ENCODE assay signal across 9 mouse cellular contexts in genomic region chr16:4979755-4980380, GRCm38 (mm10). TPM values are rescaled to one million over a fixed set of nuclear protein-coding genes. Genes with fewer than 3 reads are reported as not detected.
DNase-seq lines count a peak whose midpoint lies in the region; ATAC-seq and TF ChIP-seq lines count a peak whose summit lies in the region.
"Had no signal": no experiment of that assay in that cellular context is flagged by ENCODE, and none has a peak within 500 bp of the region (broad histone marks: within the 10 kb centered on the region; RNA-seq: fewer than 3 reads in every experiment).

No protein-coding gene starts in this region.

- H3K27me3 ChIP-seq in limb, embryonic 11.5 days (ENCODE audit: control insufficient read depth, insufficient read depth, low read length), result no peaks in the 10 kb centered on the region
- H3K27me3 ChIP-seq in limb, embryonic 10.5 days (ENCODE audit: low read depth, poor library complexity, severe bottlenecking), result no peaks in the 10 kb centered on the region
- no peaks in the 10 kb centered on the region for H3K27me3 ChIP-seq in liver, adult 2 months (ENCODE audit: control insufficient read depth, insufficient read depth, low read length)

- no peak for TF ChIP-seq POLR2A in embryonic fibroblast, embryonic 13.5 days (IDR thresholded peaks at IDR 0.05; ENCODE audit: low read depth, low read length)
- no peak for TF ChIP-seq POLR2A in liver, adult 2 months (IDR thresholded peaks at IDR 0.05; ENCODE audit: extremely low read depth, insufficient read depth, low read length)

- no peaks in the 10 kb centered on the region for H3K79me2 ChIP-seq in liver, adult 2 months (ENCODE audit: control insufficient read depth, insufficient read depth, low read length)

- peak; percentile 40 for DNase-seq in limb, embryonic 11.5 days (ENCODE audit: low spot score)
- no peak for DNase-seq in limb, embryonic 10.5 days (ENCODE audit: low spot score)
- peak; percentile 58 for DNase-seq in ZHBTc4 (ENCODE audit: low read depth, low spot score)
- peak; percentile 34 for DNase-seq in liver, adult 2 months (ENCODE audit: extremely low read depth, low read depth, low spot score)
- DNase-seq in retina, embryonic 14.5 days (ENCODE audit: low spot score), result peak; percentile 65
- no peak for DNase-seq in frontal cortex, postnatal 14 days (ENCODE audit: low spot score in 2 of 2)

- no peak overlapping the region for H3K9ac ChIP-seq in limb, embryonic 11.5 days (ENCODE audit: low read length)
- no peak overlapping the region for H3K9ac ChIP-seq in liver, adult 2 months (ENCODE audit: low read depth, low read length)

- 0 out of 2 replicates have a peak, but pooled peaks have one; percentile 14 for TF ChIP-seq CTCF in embryonic fibroblast, embryonic 13.5 days (IDR thresholded peaks at IDR 0.05; ENCODE audit: borderline replicate concordance, insufficient read depth, low read length)
- TF ChIP-seq CTCF in liver, adult 2 months (IDR thresholded peaks at IDR 0.05; ENCODE audit: low read depth, low read length), result peak; percentile 79

- H3K4me3 ChIP-seq in limb, embryonic 11.5 days (ENCODE audit: low read depth, low read length), result no peak overlapping the region
- H3K4me3 ChIP-seq in limb, embryonic 10.5 days, result no peak overlapping the region
- no peak overlapping the region for H3K4me3 ChIP-seq in embryonic fibroblast, embryonic 13.5 days (ENCODE audit: insufficient read depth, low read length)
- H3K4me3 ChIP-seq in liver, adult 2 months (ENCODE audit: insufficient read depth, low read depth, low read length), result no peak overlapping the region

- no peaks in the 10 kb centered on the region for H3K9me3 ChIP-seq in limb, embryonic 11.5 days (ENCODE audit: control insufficient read depth, low read length)
- no peaks in the 10 kb centered on the region for H3K9me3 ChIP-seq in limb, embryonic 10.5 days (replicated peaks)

- H3K27ac ChIP-seq in limb, embryonic 11.5 days (replicated peaks; ENCODE audit: low read depth, low read length), result no peak overlapping the region
- no peak overlapping the region for H3K27ac ChIP-seq in limb, embryonic 10.5 days
- H3K27ac ChIP-seq in embryonic fibroblast, embryonic 13.5 days (ENCODE audit: insufficient read depth, low read length), result no peak overlapping the region
- H3K27ac ChIP-seq in liver, adult 2 months (replicated peaks; ENCODE audit: insufficient read depth, low read depth, low read length), result no peak overlapping the region

- WGBS in limb, embryonic 11.5 days, result 77% methylated on average over 4 of the region's 4 CpGs
- WGBS in limb, embryonic 10.5 days, result 72% methylated on average over 4 of the region's 4 CpGs
- 72% methylated on average over 4 of the region's 4 CpGs for WGBS in liver, adult 2 months

- H3K4me1 ChIP-seq in limb, embryonic 11.5 days (ENCODE audit: control insufficient read depth, insufficient read depth, low read length), result no peaks in the 10 kb centered on the region
- H3K4me1 ChIP-seq in limb, embryonic 10.5 days, result no peaks in the 10 kb centered on the region
- no peaks in the 10 kb centered on the region for H3K4me1 ChIP-seq in embryonic fibroblast, embryonic 13.5 days (ENCODE audit: control insufficient read depth, insufficient read depth, low read length)
- no peaks in the 10 kb centered on the region for H3K4me1 ChIP-seq in liver, adult 2 months (ENCODE audit: control insufficient read depth, insufficient read depth, low read length)

- no peaks in the 10 kb centered on the region for H3K36me3 ChIP-seq in limb, embryonic 11.5 days (ENCODE audit: control insufficient read depth, insufficient read depth, low read length)
- no peaks in the 10 kb centered on the region for H3K36me3 ChIP-seq in limb, embryonic 10.5 days
- H3K36me3 ChIP-seq in liver, adult 2 months (ENCODE audit: control insufficient read depth, insufficient read depth, low read length), result no peaks in the 10 kb centered on the region

- no peak overlapping the region for H3K4me2 ChIP-seq in limb, embryonic 11.5 days (ENCODE audit: low read depth, severe bottlenecking)

- ATAC-seq in limb, embryonic 11.5 days (ENCODE audit: insufficient number of reproducible peaks, low FRiP score, low TSS enrichment, low read depth), result no peak

RNA-seq across cellular contexts. Expression of gene Anks3, which starts 15.9 kb away (rescaled TPM):
- polyA plus RNA-seq in limb, embryonic 11.5 days (2014; fragmentation: Nextera tagmentation; extraction: Ambion mirVana), result 41.0 and 41.2 TPM in 2 replicates
- 43.6 and 55.6 TPM in 2 replicates for polyA plus RNA-seq in limb, embryonic 10.5 days (2016; fragmentation: Nextera tagmentation; extraction: Ambion mirVana)
- polyA plus RNA-seq in embryonic fibroblast, embryonic 13.5 days (2011; ENCODE audit: insufficient read length, low read depth, missing spikeins), result 32.3 and 41.4 TPM in 2 replicates
- total RNA-seq in liver, adult 2 months (2014; rRNA removed), result 11.3 and 14.2 TPM in 2 replicates
- 16.8 and 22.3 TPM in 2 replicates for polyA plus RNA-seq in liver, adult 2 months (2012; rRNA removed)

RNA-seq across cellular contexts. Expression of gene Sept12, which starts 17.8 kb away (rescaled TPM):
- polyA plus RNA-seq in limb, embryonic 11.5 days (2014; fragmentation: Nextera tagmentation; extraction: Ambion mirVana), result not detected in 2 replicates
- polyA plus RNA-seq in limb, embryonic 10.5 days (2016; fragmentation: Nextera tagmentation; extraction: Ambion mirVana), result not detected in 2 replicates
- not detected in 2 replicates for polyA plus RNA-seq in embryonic fibroblast, embryonic 13.5 days (2011; ENCODE audit: insufficient read length, low read depth, missing spikeins)
- not detected in 2 replicates for total RNA-seq in liver, adult 2 months (2014; rRNA removed)
- polyA plus RNA-seq in liver, adult 2 months (2012; rRNA removed), result not detected in 2 replicates
- total RNA-seq: heart, adult 18-20 months had no signal
- polyA plus RNA-seq: stomach, embryonic 16.5 days had no signal

RNA-seq across cellular contexts. Expression of gene Smim22, which starts 27.2 kb away (rescaled TPM):
- polyA plus RNA-seq in limb, embryonic 11.5 days (2014; fragmentation: Nextera tagmentation; extraction: Ambion mirVana), result 0.76 and 3.4 TPM in 2 replicates
- 1.6 and 2.2 TPM in 2 replicates for polyA plus RNA-seq in limb, embryonic 10.5 days (2016; fragmentation: Nextera tagmentation; extraction: Ambion mirVana)
- not detected in 2 replicates for polyA plus RNA-seq in embryonic fibroblast, embryonic 13.5 days (2011; ENCODE audit: insufficient read length, low read depth, missing spikeins)
- total RNA-seq in liver, adult 2 months (2014; rRNA removed), result 3.6 and 14.6 TPM in 2 replicates
- 13.9 and 35.5 TPM in 2 replicates for polyA plus RNA-seq in liver, adult 2 months (2012; rRNA removed)
- total RNA-seq: heart, adult 18-20 months had no signal

RNA-seq across cellular contexts. Expression of gene Rogdi, which starts 33.5 kb away (rescaled TPM):
- polyA plus RNA-seq in limb, embryonic 11.5 days (2014; fragmentation: Nextera tagmentation; extraction: Ambion mirVana), result 67.7 and 70.8 TPM in 2 replicates
- polyA plus RNA-seq in limb, embryonic 10.5 days (2016; fragmentation: Nextera tagmentation; extraction: Ambion mirVana), result 56.9 and 70.7 TPM in 2 replicates
- 14.5 and 14.7 TPM in 2 replicates for polyA plus RNA-seq in embryonic fibroblast, embryonic 13.5 days (2011; ENCODE audit: insufficient read length, low read depth, missing spikeins)
- 5.2 and 7.5 TPM in 2 replicates for total RNA-seq in liver, adult 2 months (2014; rRNA removed)
- 29.9 and 53.7 TPM in 2 replicates for polyA plus RNA-seq in liver, adult 2 months (2012; rRNA removed)

RNA-seq across cellular contexts. Expression of gene Nudt16l1, which starts 41.3 kb away (rescaled TPM):
- 163 and 172 TPM in 2 replicates for polyA plus RNA-seq in limb, embryonic 11.5 days (2014; fragmentation: Nextera tagmentation; extraction: Ambion mirVana)
- polyA plus RNA-seq in limb, embryonic 10.5 days (2016; fragmentation: Nextera tagmentation; extraction: Ambion mirVana), result 156 and 167 TPM in 2 replicates
- polyA plus RNA-seq in embryonic fibroblast, embryonic 13.5 days (2011; ENCODE audit: insufficient read length, low read depth, missing spikeins), result 20.2 and 27.5 TPM in 2 replicates
- total RNA-seq in liver, adult 2 months (2014; rRNA removed), result 12.2 and 16.2 TPM in 2 replicates
- polyA plus RNA-seq in liver, adult 2 months (2012; rRNA removed), result 53.5 and 57.0 TPM in 2 replicates

Comparison
In these comparisons a context has a peak if more than half of its experiments do, and no peak if none do; other contexts are left out.
1. DNase-seq: peak in limb, embryonic 11.5 days (single experiment), ZHBTc4 (single experiment), liver, adult 2 months (single experiment) and retina, embryonic 14.5 days (single experiment); none in limb, embryonic 10.5 days (single experiment) and frontal cortex, postnatal 14 days (0 of 2).